Mouse (Mus musculus) neural tube, embryonic 12.5 days (tissue): ENCODE measurements around the gene Trio. TPM values are rescaled to one million over a fixed set of nuclear protein-coding genes. Genes with fewer than 3 reads are reported as not detected.

ENCODE experiments used
- ATAC-seq: fragments of 200-750 bp; cut with Nextera tagmentation; 2 replicates; pipeline ENCODE4 v1.8.0; 2017; ENCODE audit warnings: low read depth, mild to moderate bottlenecking, moderate TSS enrichment, moderate library complexity; ENCODE audit not compliant: low FRiP score
- H3K27ac ChIP-seq: fragments of 300-500 bp; sonication (generic); 2 replicates; pipeline ENCODE4 v1.5.1; 2016
- H3K27me3 ChIP-seq: fragments of 300-500 bp; sonication (generic); replicated peaks from 2 replicates; pipeline ENCODE4 v1.6.1; 2016; ENCODE audit warnings: mild to moderate bottlenecking
- H3K36me3 ChIP-seq: fragments of 300-500 bp; sonication (generic); 2 replicates; pipeline ENCODE4 v1.6.1; 2016; ENCODE audit warnings: mild to moderate bottlenecking
- H3K4me1 ChIP-seq: fragments of 300-500 bp; sonication (generic); 2 replicates; pipeline ENCODE4 v1.6.1; 2016
- H3K4me2 ChIP-seq: fragments of 300-500 bp; sonication (generic); replicated peaks from 2 replicates; pipeline ENCODE4 v1.6.1; 2016; ENCODE audit warnings: mild to moderate bottlenecking
- H3K4me3 ChIP-seq: fragments of 300-500 bp; sonication (generic); 2 replicates; pipeline ENCODE4 v1.5.1; 2016
- H3K9ac ChIP-seq: fragments of 300-500 bp; sonication (generic); 2 replicates; pipeline ENCODE4 v1.6.1; 2016; ENCODE audit warnings: mild to moderate bottlenecking
- H3K9me3 ChIP-seq: fragments of 300-500 bp; sonication (generic); 2 replicates; pipeline ENCODE4 v1.6.1; 2016; ENCODE audit warnings: mild to moderate bottlenecking
- WGBS: fragments of 180-500 bp; shearing (Covaris S2); methylation state at CpG from one replicate; pipeline ENCODE4 v1.1.7; 2016; 5-methylcytosine and 5-hydroxymethylcytosine counted together
- polyA plus RNA-seq: library from polyadenylated mRNA; unstranded; fragments of >200 nt; fragmentation: Nextera tagmentation; extraction: Ambion mirVana; gene quantifications from 2 replicates; pipeline ENCODE4 v1.2.1, GENCODE M21; 2016

Trio gene
- polyA plus RNA-seq, 1 experiment from 2014 or later = 38.1 TPM

- H3K36me3 ChIP-seq = peaks cover 51% of the 10 kb centered on the region
- 67% methylated on average over 7 of the region's 7 CpGs for WGBS
- no peaks in the 10 kb centered on the region for H3K4me1 ChIP-seq
- no peaks in the 10 kb centered on the region for H3K27me3 ChIP-seq
- no peaks in the 10 kb centered on the region for H3K9me3 ChIP-seq
- H3K4me2 ChIP-seq = no peak overlapping the region
- H3K9ac ChIP-seq = no peak overlapping the region
- H3K4me3 ChIP-seq = no peak overlapping the region
- H3K27ac ChIP-seq = no peak overlapping the region
- ATAC-seq = no peak
These were observed 147.8 kb downstream of the Trio start for GRCm38 (mm10) chr15:27877831-27878230.

- no peak overlapping the region for H3K9ac ChIP-seq
- no peaks in the 10 kb centered on the region for H3K27me3 ChIP-seq
- H3K27ac ChIP-seq = no peak overlapping the region
- no peak overlapping the region for H3K4me2 ChIP-seq
- no peaks in the 10 kb centered on the region for H3K9me3 ChIP-seq
- no peak for ATAC-seq
- no peaks in the 10 kb centered on the region for H3K4me1 ChIP-seq
- peaks cover 50% of the 10 kb centered on the region for H3K36me3 ChIP-seq
- WGBS = 76% methylated on average over 10 of the region's 10 CpGs
- no peak overlapping the region for H3K4me3 ChIP-seq
These were observed 149.3 kb downstream of the Trio start for GRCm38 (mm10) chr15:27876327-27876726.

- Histone ChIP-seq H3K36me3 (peaks cover 50% of the 10 kb centered on the region), H3K9ac (no peak overlapping the region), H3K27ac (no peak overlapping the region), H3K4me1 (no peaks in the 10 kb centered on the region), H3K4me3 (no peak overlapping the region), H3K9me3 (no peaks in the 10 kb centered on the region), H3K4me2 (no peak overlapping the region), H3K27me3 (no peaks in the 10 kb centered on the region)
- ATAC-seq = no peak
- WGBS = 91% methylated on average over 9 of the region's 9 CpGs
These were observed 149.9 kb downstream of the Trio start for GRCm38 (mm10) chr15:27875753-27876152.

- Histone ChIP-seq H3K36me3 (peaks cover 52% of the 10 kb centered on the region), H3K4me3 (no peak overlapping the region), H3K4me2 (no peak overlapping the region), H3K27ac (no peak overlapping the region), H3K27me3 (no peaks in the 10 kb centered on the region), H3K9ac (no peak overlapping the region), H3K9me3 (no peaks in the 10 kb centered on the region), H3K4me1 (no peaks in the 10 kb centered on the region)
- WGBS = 89% methylated on average over 16 of the region's 16 CpGs
- no peak for ATAC-seq
These were observed 151.8 kb downstream of the Trio start for GRCm38 (mm10) chr15:27873747-27874320.

- Histone ChIP-seq H3K27ac (no peak overlapping the region), H3K9ac (no peak overlapping the region), H3K4me3 (no peak overlapping the region), H3K27me3 (no peaks in the 10 kb centered on the region), H3K4me2 (no peak overlapping the region), H3K36me3 (peaks cover 37% of the 10 kb centered on the region), H3K4me1 (no peaks in the 10 kb centered on the region), H3K9me3 (no peaks in the 10 kb centered on the region)
- ATAC-seq = no peak
- WGBS = 86% methylated on average over 2 of the region's 2 CpGs
These were observed 153.4 kb downstream of the Trio start for GRCm38 (mm10) chr15:27872286-27872685.

GRCm38 (mm10) chr15:27871708-27872107 is 153.9 kb downstream of the Trio start:
- ATAC-seq = no peak
- H3K4me1 ChIP-seq = no peaks in the 10 kb centered on the region
- H3K36me3 ChIP-seq = peaks cover 33% of the 10 kb centered on the region
- H3K9me3 ChIP-seq = no peaks in the 10 kb centered on the region
- no peak overlapping the region for H3K9ac ChIP-seq
- H3K4me2 ChIP-seq = no peak overlapping the region
- H3K27me3 ChIP-seq = no peaks in the 10 kb centered on the region
- 90% methylated on average over 10 of the region's 10 CpGs for WGBS
- no peak overlapping the region for H3K4me3 ChIP-seq
- H3K27ac ChIP-seq = no peak overlapping the region

- no peak overlapping the region for H3K4me2 ChIP-seq
- no peak overlapping the region for H3K9ac ChIP-seq
- H3K9me3 ChIP-seq = no peaks in the 10 kb centered on the region
- H3K27ac ChIP-seq = no peak overlapping the region
- H3K27me3 ChIP-seq = no peaks in the 10 kb centered on the region
- H3K4me3 ChIP-seq = no peak overlapping the region
- no peak for ATAC-seq
- H3K36me3 ChIP-seq = peaks cover 33% of the 10 kb centered on the region
- no peaks in the 10 kb centered on the region for H3K4me1 ChIP-seq
- 92% methylated on average over 13 of the region's 13 CpGs for WGBS
These were observed 154.4 kb downstream of the Trio start for GRCm38 (mm10) chr15:27871260-27871659.

GRCm38 (mm10) chr15:27869001-27869400 is 156.6 kb downstream of the Trio start:
- Histone ChIP-seq H3K36me3 (peaks cover 41% of the 10 kb centered on the region), H3K4me1 (no peaks in the 10 kb centered on the region), H3K9ac (no peak overlapping the region), H3K27me3 (no peaks in the 10 kb centered on the region), H3K9me3 (no peaks in the 10 kb centered on the region), H3K4me3 (no peak overlapping the region), H3K27ac (no peak overlapping the region), H3K4me2 (no peak overlapping the region)
- WGBS = 96% methylated on average over 4 of the region's 4 CpGs
- ATAC-seq = no peak

GRCm38 (mm10) chr15:27867831-27868230 is 157.8 kb downstream of the Trio start:
- Histone ChIP-seq H3K27me3 (no peaks in the 10 kb centered on the region), H3K9me3 (no peaks in the 10 kb centered on the region), H3K9ac (no peak overlapping the region), H3K36me3 (peaks cover 43% of the 10 kb centered on the region), H3K27ac (no peak overlapping the region), H3K4me3 (no peak overlapping the region), H3K4me1 (no peaks in the 10 kb centered on the region), H3K4me2 (no peak overlapping the region)
- 92% methylated on average over 7 of the region's 7 CpGs for WGBS
- ATAC-seq = no peak

GRCm38 (mm10) chr15:27866471-27866870 is 159.2 kb downstream of the Trio start:
- H3K4me1 ChIP-seq = no peaks in the 10 kb centered on the region
- 84% methylated on average over 4 of the region's 4 CpGs for WGBS
- no peak overlapping the region for H3K9ac ChIP-seq
- no peak overlapping the region for H3K4me2 ChIP-seq
- H3K9me3 ChIP-seq = no peaks in the 10 kb centered on the region
- H3K4me3 ChIP-seq = no peak overlapping the region
- no peak for ATAC-seq
- H3K27ac ChIP-seq = no peak overlapping the region
- H3K27me3 ChIP-seq = no peaks in the 10 kb centered on the region
- H3K36me3 ChIP-seq = peaks cover 39% of the 10 kb centered on the region

GRCm38 (mm10) chr15:27866053-27866452 is 159.6 kb downstream of the Trio start:
- Histone ChIP-seq H3K4me3 (no peak overlapping the region), H3K4me1 (no peaks in the 10 kb centered on the region), H3K4me2 (no peak overlapping the region), H3K9me3 (no peaks in the 10 kb centered on the region), H3K36me3 (peaks cover 37% of the 10 kb centered on the region), H3K9ac (no peak overlapping the region), H3K27me3 (no peaks in the 10 kb centered on the region), H3K27ac (no peak overlapping the region)
- WGBS = 78% methylated on average over 6 of the region's 6 CpGs
- no peak for ATAC-seq

- no peak overlapping the region for H3K4me3 ChIP-seq
- peaks cover 31% of the 10 kb centered on the region for H3K36me3 ChIP-seq
- no peak overlapping the region for H3K9ac ChIP-seq
- H3K27ac ChIP-seq = no peak overlapping the region
- H3K27me3 ChIP-seq = no peaks in the 10 kb centered on the region
- no peak overlapping the region for H3K4me2 ChIP-seq
- no peaks in the 10 kb centered on the region for H3K9me3 ChIP-seq
- no peak for ATAC-seq
- H3K4me1 ChIP-seq = no peaks in the 10 kb centered on the region
- 94% methylated on average over 6 of the region's 6 CpGs for WGBS
These were observed 161.3 kb downstream of the Trio start for GRCm38 (mm10) chr15:27864397-27864796.

- ATAC-seq = no peak
- peaks cover 28% of the 10 kb centered on the region for H3K36me3 ChIP-seq
These were observed 162.7 kb downstream of the Trio start for GRCm38 (mm10) chr15:27862949-27863348.

More at GRCm38 (mm10) chr15:27862949-27863348, 162.7 kb downstream of the Trio start:
- no peaks in the 10 kb centered on the region for H3K4me1 ChIP-seq
- H3K27ac ChIP-seq = no peak overlapping the region
- no peak overlapping the region for H3K4me3 ChIP-seq
- H3K9me3 ChIP-seq = no peaks in the 10 kb centered on the region
- H3K9ac ChIP-seq = no peak overlapping the region
- WGBS = 89% methylated on average over 11 of the region's 11 CpGs
- H3K4me2 ChIP-seq = no peak overlapping the region
- no peaks in the 10 kb centered on the region for H3K27me3 ChIP-seq
